In genomic region chr9:78112770-78113537, GRCm38 (mm10) we compare ENCODE assay signal across 8 mouse cellular contexts. TPM values are rescaled to one million over a fixed set of nuclear protein-coding genes. Genes with fewer than 3 reads are reported as not detected.
DNase-seq lines count a peak whose midpoint lies in the region; ATAC-seq lines count a peak whose summit lies in the region.

No protein-coding gene starts in this region.

- H3K27me3 ChIP-seq in intestine, embryonic 14.5 days (replicated peaks; ENCODE audit: control insufficient read depth, insufficient read depth, low read length) = no peaks in the 10 kb centered on the region

- 1% methylated on average over 47 of the region's 47 CpGs for WGBS in intestine, embryonic 14.5 days

- peak overlapping the region; percentile 85 for H3K4me3 ChIP-seq in intestine, embryonic 14.5 days (ENCODE audit: low read depth, low read length)

- peak; percentile 71 for ATAC-seq in intestine, embryonic 14.5 days (replicated peaks; ENCODE audit: low FRiP score, low TSS enrichment, low read depth)
- peak; percentile 72 for ATAC-seq in megakaryocyte-erythroid progenitor cell, adult 5-6 weeks (replicated peaks; ENCODE audit: low FRiP score, low TSS enrichment, poor library complexity, severe bottlenecking)

- no peaks in the 10 kb centered on the region for H3K9me3 ChIP-seq in intestine, embryonic 14.5 days (ENCODE audit: control insufficient read depth, low read length)

- peaks cover 25% of the 10 kb centered on the region for H3K4me1 ChIP-seq in intestine, embryonic 14.5 days (replicated peaks; ENCODE audit: control insufficient read depth, insufficient read depth, low read length)

- intact Hi-C loops in gastrocnemius, postnatal 14 days (cut with DNase I; ENCODE audit: low total_unique reads) = loop anchor here (5.0 kb wide), 2 partner anchors 44 to 59 kb away; no protein-coding TSS in a partner anchor
- intact Hi-C loops in left cerebral cortex, postnatal 14 days (cut with DNase I) = loop anchor here (2.0 to 5.0 kb wide), 3 partner anchors 38 to 79 kb away; no protein-coding TSS in a partner anchor

- peak overlapping the region; percentile 95 for H3K9ac ChIP-seq in intestine, embryonic 14.5 days (ENCODE audit: low read length)

- peak overlapping the region; percentile 72 for H3K4me2 ChIP-seq in intestine, embryonic 14.5 days (ENCODE audit: low read length)

- H3K27ac ChIP-seq in intestine, embryonic 14.5 days (ENCODE audit: low read depth) = peak overlapping the region; percentile 83

- H3K36me3 ChIP-seq in intestine, embryonic 14.5 days (ENCODE audit: control insufficient read depth, insufficient read depth, low read length) = no peaks in the 10 kb centered on the region

- DNase-seq in adrenal gland, adult 18-20 months (ENCODE audit: low spot score in 2 of 2) = peak; percentile 95
- DNase-seq in embryo, embryonic 10.5 days (ENCODE audit: low spot score) = peak; percentile 93
- DNase-seq in gastrocnemius, postnatal 14 days = peak; percentile 92
- DNase-seq in intestine, embryonic 14.5 days (ENCODE audit: low spot score) = peak; percentile 97
- peak; percentile 91 to 93 for DNase-seq in left cerebral cortex, postnatal 14 days (ENCODE audit: low spot score in 2 of 2)
- DNase-seq in right cerebral cortex, postnatal 14 days = peak; percentile 89
- DNase-seq in urinary bladder, postnatal 25 days (ENCODE audit: low spot score) = peak; percentile 93

RNA-seq across cellular contexts. Expression of gene Ick, which starts 4.0 kb away (rescaled TPM):
- 10 to 100 TPM; 15.2 to 16.7 TPM for total RNA-seq in adrenal gland, adult 18-20 months (2021)
- 10 to 100 TPM; 11.1 to 13.2 TPM for total RNA-seq in gastrocnemius, postnatal 14 days (2021)
- 25.7 TPM in 2 replicates for polyA plus RNA-seq in intestine, embryonic 14.5 days (2014; fragmentation: Nextera tagmentation; extraction: Ambion mirVana)
- total RNA-seq in left cerebral cortex, postnatal 14 days (2021) = 10 to 100 TPM; 23.1 to 23.2 TPM
- total RNA-seq in megakaryocyte-erythroid progenitor cell, adult 5-6 weeks (2014; fragmentation: Nextera tagmentation) = 18.1 and 22.3 TPM in 2 replicates
- 15.4 and 17.1 TPM in 2 replicates for total RNA-seq in megakaryocyte-erythroid progenitor cell, adult 5-6 weeks (2017)

RNA-seq across cellular contexts. Expression of gene Fbxo9, which starts 4.1 kb away (rescaled TPM):
- total RNA-seq in adrenal gland, adult 18-20 months (2021) = 100 to 1,000 TPM in 1 of 2 experiments, 10 to 100 TPM in 1; 70.8 to 108 TPM
- 10 to 100 TPM; 60.8 to 68.0 TPM for total RNA-seq in gastrocnemius, postnatal 14 days (2021)
- 35.3 and 43.0 TPM in 2 replicates for polyA plus RNA-seq in intestine, embryonic 14.5 days (2014; fragmentation: Nextera tagmentation; extraction: Ambion mirVana)
- 100 to 1,000 TPM; 118 to 122 TPM for total RNA-seq in left cerebral cortex, postnatal 14 days (2021)
- total RNA-seq in megakaryocyte-erythroid progenitor cell, adult 5-6 weeks (2014; fragmentation: Nextera tagmentation) = 72.9 and 109 TPM in 2 replicates
- total RNA-seq in megakaryocyte-erythroid progenitor cell, adult 5-6 weeks (2017) = 69.2 and 112 TPM in 2 replicates

Comparison
In these comparisons a context has a peak if more than half of its experiments do, and no peak if none do; other contexts are left out.
1. Peak in every context shown above with its lines: DNase-seq, ATAC-seq, H3K4me3 ChIP-seq and H3K27ac ChIP-seq.